Mouse (Mus musculus) G1E (cell line): ENCODE measurements at regions not wholly inside any gene's neighbourhood (a gene's known extent, or its start where the extent isn't known, plus 50 kb on each side); places are given as distances from the start of the nearest gene placed in this dataset.

Source experiments
- CTCF ChIP-seq: IDR thresholded peaks from 2 replicates; pipeline ENCODE4 v1.5.1; 2012; ENCODE audit warnings: low read depth, low read length, inconsistent platforms, mixed read lengths
- GATA1 ChIP-seq: IDR thresholded peaks from 2 replicates; pipeline ENCODE4 v1.6.1; 2012; ENCODE audit warnings: borderline replicate concordance, low read length, inconsistent platforms, mixed read lengths
- POLR2AphosphoS5 ChIP-seq: IDR thresholded peaks from 2 replicates; pipeline ENCODE4 v1.6.1; 2012; ENCODE audit warnings: low read depth, low read length, inconsistent platforms; ENCODE audit not compliant: insufficient replicate concordance
- TAL1 ChIP-seq: conservative IDR thresholded peaks from 2 replicates; pipeline ENCODE4 v1.6.1; 2012; ENCODE audit warnings: low read depth, low read length, inconsistent platforms, mixed read lengths

GRCm38 (mm10) chr2:143269026-143269425, 190.8 kb downstream of the Otor start:
- TF ChIP-seq CTCF (no peak), TAL1 (no peak), GATA1 (no peak), POLR2AphosphoS5 (no peak)
